Mouse (Mus musculus): ENCODE data around the gene Nup160. TPM values are rescaled to one million over a fixed set of nuclear protein-coding genes. Genes with fewer than 3 reads are reported as not detected.

Nup160 gene
- total RNA-seq (2021), result 10 to 100 TPM; 11.5 to 17.4 TPM
- long read RNA-seq, partial matches to known transcripts, result 7 of 11 reads
- long read RNA-seq, other reads (novel, unspliced or antisense), result 4 of 11 reads

GRCm38 (mm10) chr2:90677007-90677406 is at the start of gene Nup160:
TSS of gene Nup160 (plus strand) at chr2:90677215.
- no peak for DNase-seq (ENCODE audit: low spot score in 2 of 2)

- DNase-seq (ENCODE audit: low spot score in 2 of 2), result no peak
Observed at GRCm38 (mm10) chr2:90628261-90628660, 48.8 kb upstream of the Nup160 start.

- DNase-seq (ENCODE audit: low spot score in 2 of 2), result no peak
Observed at GRCm38 (mm10) chr2:90629552-90629951, 47.5 kb upstream of the Nup160 start.

GRCm38 (mm10) chr2:90631938-90632733 is 44.9 kb upstream of the Nup160 start:
- DNase-seq (ENCODE audit: low spot score in 2 of 2), result no peak

- no peak for DNase-seq (ENCODE audit: low spot score in 2 of 2)
Observed at GRCm38 (mm10) chr2:90634671-90635070, 42.3 kb upstream of the Nup160 start.

DNA sequence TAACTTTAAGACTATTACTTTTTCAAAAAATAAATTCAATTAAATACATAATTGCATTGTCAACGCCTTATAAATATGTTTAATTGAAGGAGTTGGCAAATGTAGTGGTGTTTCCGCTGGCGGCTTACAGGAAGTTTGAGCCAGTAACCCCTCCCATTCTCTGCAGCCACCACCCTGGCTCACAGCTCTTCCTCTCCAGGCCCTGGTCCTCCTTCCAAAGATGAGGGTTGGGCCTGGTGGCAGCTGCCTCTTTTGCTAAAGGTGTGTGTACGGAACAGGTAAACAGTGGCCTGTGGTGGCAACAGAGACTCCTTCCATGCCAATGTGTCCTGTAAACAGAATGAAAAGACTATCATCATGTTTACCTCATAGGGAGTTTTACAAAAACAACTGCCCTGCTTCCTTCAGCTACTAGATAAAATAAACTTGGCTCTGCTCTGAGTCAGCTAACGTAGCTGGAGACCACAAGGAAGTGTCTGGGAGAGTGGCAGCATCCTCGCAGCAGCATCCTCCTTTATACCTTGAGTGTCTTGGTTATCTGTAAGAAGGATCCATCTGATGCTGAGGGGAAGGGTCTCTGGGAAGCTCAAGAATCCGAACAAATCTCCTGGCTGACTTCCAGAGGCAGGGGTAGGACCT is 41.8 kb upstream of the Nup160 start:
- no peak for DNase-seq (ENCODE audit: low spot score in 2 of 2)

GRCm38 (mm10) chr2:90636853-90637252 is 40.2 kb upstream of the Nup160 start:
- DNase-seq (ENCODE audit: low spot score in 2 of 2), result no peak

DNA sequence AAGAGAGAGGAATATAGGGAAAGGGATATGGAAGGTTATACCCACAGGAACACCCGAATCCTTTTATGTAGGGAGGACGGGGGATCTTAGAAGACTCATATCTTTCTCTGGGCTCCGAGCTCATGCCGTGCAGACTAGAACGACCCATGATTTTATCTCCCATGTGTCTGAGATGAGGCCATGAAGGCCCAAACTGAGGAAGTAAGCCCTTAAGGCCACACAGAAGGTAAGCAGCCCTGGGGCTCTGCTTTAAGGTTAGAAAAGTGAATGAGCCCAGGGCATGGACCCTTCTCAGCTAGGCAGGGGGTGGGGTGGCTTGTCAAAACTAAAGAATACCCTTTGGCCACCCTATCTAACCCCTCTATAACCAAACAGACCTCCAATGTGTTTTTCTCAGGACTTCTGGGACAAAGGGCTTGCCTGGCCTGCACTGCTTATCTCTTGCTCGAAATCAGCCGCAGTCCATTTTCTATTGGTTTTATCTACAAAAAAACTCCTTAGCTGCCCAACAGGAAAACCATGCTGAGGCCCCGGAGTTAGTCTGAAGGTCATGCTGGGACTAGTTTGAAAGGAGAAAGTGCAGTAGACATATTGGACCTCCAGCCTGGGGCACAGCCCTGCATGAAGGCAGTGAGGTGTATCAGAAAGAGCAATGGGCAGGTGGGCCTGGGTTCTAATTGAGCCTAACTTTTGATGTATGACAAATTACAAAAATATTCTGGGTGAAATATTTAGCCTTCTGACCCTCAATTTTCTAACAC is 37.8 kb upstream of the Nup160 start:
- DNase-seq (ENCODE audit: low spot score in 2 of 2), result no peak

DNA sequence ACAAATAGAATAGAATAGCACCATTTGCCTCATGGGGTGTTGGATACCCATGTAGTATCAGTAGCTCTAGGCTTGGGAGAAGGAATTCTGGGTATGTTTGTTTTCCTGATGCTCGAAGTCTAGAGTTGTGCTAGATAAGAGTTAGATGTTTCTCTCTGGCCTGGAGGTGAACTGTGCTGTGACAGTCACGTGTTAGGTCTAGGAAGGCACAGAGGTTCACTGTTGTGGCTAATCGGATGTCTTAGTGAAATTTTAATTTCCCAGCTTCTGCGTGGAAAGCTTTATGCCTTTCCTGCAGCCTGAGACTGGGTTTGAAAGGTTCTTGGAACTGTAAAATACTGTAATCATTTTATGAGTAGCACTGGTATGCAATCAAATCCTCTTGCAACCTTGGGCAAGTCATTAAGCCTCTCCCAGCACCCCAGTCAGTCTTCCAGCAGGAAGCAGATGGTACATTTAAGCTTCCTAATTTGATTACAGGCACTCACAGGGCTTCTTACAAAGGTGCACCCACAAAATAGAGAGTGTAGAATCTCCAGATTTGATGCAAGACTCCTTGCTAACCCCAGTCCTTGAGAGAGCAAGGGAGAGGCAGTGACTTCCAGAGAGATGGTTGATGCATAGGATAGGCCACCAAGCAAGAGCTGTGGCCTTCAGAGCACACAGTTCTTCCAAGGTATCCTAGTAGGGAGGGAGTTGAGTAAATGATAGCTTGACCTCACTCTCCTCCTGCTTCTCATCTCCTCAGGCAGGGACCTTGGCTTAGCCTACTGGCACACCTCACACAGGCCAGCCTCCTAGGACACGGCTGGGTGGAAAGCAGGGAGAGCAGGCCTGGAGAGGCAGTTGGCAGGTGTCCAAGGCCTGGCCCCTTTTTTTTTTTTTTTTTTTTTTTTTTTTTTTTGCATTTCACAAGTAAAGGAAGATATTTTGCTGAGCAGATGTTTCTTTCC is 37.0 kb upstream of the Nup160 start:
- DNase-seq (ENCODE audit: low spot score in 2 of 2), result no peak

DNA sequence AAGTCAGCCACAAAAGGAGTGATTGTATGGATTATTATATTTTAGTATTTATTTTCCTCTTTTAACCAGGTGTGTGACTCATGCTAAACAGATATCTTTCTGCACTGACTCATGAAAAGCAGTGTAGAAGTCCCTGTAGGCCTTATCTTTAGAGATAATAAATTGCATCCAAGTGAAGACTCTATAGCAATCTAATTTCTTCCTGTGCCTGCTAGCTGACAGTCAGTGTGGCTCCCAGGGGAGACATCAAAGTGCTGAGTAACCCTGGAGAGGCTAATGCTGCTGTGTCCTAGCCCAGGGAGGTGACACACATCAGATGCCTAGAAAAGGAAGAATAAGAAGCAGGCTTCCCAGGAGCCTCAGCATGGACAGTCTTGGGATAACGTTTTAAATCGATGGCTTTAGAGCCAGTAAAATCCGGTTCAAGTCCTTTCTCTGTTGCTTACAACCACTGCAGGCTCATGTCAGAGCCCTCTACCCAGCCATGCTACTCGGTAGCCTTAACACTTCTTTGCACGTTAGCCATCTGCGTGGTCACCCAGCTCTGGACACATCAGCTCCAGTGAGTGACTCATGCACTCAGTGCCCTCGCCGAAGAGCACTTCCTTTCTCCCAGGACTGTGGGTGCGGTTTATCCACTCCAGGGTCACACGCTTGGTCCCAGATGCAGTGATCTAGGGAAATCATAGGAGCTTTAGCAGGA is 35.9 kb upstream of the Nup160 start:
- no peak for DNase-seq (ENCODE audit: low spot score in 2 of 2)

DNA sequence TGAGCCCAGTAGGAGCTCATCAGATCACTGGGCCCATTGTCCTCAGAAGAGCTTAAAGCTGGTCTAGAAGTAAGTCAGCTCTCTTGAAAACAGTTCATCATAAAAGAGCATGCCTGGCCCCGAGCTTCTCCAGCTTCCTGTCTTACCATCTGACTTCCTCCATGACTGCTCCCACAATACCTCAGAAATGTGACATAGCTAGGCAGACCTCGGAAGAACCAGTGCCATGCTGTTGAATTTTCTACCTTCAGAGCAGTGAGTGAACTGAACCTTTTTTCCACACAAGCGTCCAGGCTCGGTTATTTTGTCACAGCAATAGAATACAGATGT is 35.3 kb upstream of the Nup160 start:
- no peak for DNase-seq (ENCODE audit: low spot score in 2 of 2)

- no peak for DNase-seq (ENCODE audit: low spot score in 2 of 2)
Observed at GRCm38 (mm10) chr2:90647084-90647483, 29.9 kb upstream of the Nup160 start.

DNA sequence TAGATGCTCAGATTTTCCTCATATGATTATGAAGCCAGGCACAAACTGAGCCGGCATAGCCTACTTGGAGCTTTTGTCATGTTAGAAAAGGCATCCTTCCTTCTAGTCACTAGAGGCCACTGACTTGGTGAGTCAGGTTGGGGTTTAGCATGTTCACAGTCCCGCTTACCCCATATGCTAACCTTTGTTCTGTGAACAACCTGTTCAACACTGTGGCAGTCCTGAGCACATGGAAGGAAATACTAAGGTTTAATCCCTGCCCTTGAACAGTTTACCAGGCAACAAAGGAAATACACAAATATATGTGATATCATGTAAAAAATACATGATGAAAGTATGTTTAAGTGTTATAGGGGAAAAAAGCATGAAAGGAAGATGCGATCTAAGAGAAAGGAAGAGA is 27.6 kb upstream of the Nup160 start:
- DNase-seq (ENCODE audit: low spot score in 2 of 2), result no peak

DNA sequence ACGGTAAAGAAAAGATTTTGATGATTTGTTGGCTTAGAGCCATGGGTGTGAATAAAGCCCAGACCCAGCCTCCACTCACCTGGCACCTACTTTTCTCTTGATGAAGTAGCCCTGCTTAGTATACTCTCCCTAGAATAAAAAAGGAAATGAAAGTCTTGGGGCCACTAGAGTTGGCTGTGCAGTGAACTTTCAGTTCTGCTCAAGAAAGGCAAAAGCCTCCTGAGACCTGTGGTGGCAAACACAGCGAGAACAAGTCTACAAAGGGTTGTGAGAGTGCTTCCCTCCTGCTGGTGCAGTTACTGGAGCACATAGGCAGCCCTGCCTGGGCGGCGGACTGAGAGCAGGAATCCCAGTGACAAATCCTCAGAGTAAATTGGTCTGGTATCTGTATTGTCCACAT is 27.1 kb upstream of the Nup160 start:
- no peak for DNase-seq (ENCODE audit: low spot score in 2 of 2)

- no peak for DNase-seq (ENCODE audit: low spot score in 2 of 2)
Observed at GRCm38 (mm10) chr2:90652101-90652500, 24.9 kb upstream of the Nup160 start.

GRCm38 (mm10) chr2:90652993-90653392 is 24.0 kb upstream of the Nup160 start:
- no peak for DNase-seq (ENCODE audit: low spot score in 2 of 2)

GRCm38 (mm10) chr2:90655449-90655848 is 21.6 kb upstream of the Nup160 start:
- no peak for DNase-seq (ENCODE audit: low spot score in 2 of 2)

GRCm38 (mm10) chr2:90658613-90659012 is 18.4 kb upstream of the Nup160 start:
- DNase-seq (ENCODE audit: low spot score in 2 of 2), result no peak

DNA sequence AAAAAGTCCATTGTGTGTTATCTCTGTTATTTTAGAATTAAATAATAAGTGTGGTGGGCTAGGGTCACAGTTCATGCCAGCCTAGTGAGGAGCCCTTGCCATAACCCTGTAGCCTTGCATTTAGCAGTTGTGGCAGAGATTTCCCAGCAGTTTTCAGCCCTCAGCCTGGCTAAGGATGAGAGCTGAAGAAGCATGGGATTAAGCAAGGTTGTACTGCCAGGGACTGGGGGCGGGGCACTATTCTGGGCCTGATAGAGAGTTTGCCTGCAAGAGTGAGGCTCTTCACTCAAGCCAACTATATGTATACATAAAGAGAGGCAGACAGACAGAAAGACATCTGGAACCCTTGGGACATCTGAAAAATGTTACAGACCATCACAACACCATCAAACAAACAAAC is 18.0 kb upstream of the Nup160 start:
- DNase-seq (ENCODE audit: low spot score in 2 of 2), result no peak

- no peak for DNase-seq (ENCODE audit: low spot score in 2 of 2)
Observed at GRCm38 (mm10) chr2:90659639-90660038, 17.4 kb upstream of the Nup160 start.

Measured in layer of hippocampus, adult 18-20 months (tissue).